Mouse (Mus musculus) stomach, embryonic 16.5 days (tissue): Measurements from ENCODE around the gene Gm10643. TPM values are rescaled to one million over a fixed set of nuclear protein-coding genes. Genes with fewer than 3 reads are reported as not detected.

Experiments
- ATAC-seq: fragments of 200-750 bp; cut with Nextera tagmentation; 2 replicates; pipeline ENCODE4 v1.8.0; 2017; ENCODE audit warnings: moderate number of reproducible peaks, moderate TSS enrichment; ENCODE audit not compliant: insufficient read depth, low FRiP score
- H3K27ac ChIP-seq: fragments of 300-500 bp; sonication (generic); 2 replicates; pipeline ENCODE4 v1.5.1; 2014; ENCODE audit warnings: low read length
- H3K27me3 ChIP-seq: fragments of 300-500 bp; sonication (generic); 2 replicates; pipeline ENCODE4 v1.6.1; 2014; ENCODE audit warnings: low read length, control low read depth, mixed read lengths; ENCODE audit not compliant: control insufficient read depth, insufficient read depth
- H3K36me3 ChIP-seq: fragments of 300-500 bp; sonication (generic); 2 replicates; pipeline ENCODE4 v1.6.1; 2014; ENCODE audit warnings: low read length; ENCODE audit not compliant: control insufficient read depth, insufficient read depth
- H3K4me1 ChIP-seq: fragments of 300-500 bp; sonication (generic); 2 replicates; pipeline ENCODE4 v1.6.1; 2014; ENCODE audit warnings: low read length, control low read depth, mixed read lengths; ENCODE audit not compliant: control insufficient read depth, insufficient read depth
- H3K4me2 ChIP-seq: fragments of 300-500 bp; sonication (generic); 2 replicates; pipeline ENCODE4 v1.6.1; 2014; ENCODE audit warnings: low read depth, low read length, mixed read lengths
- H3K4me3 ChIP-seq: fragments of 300-500 bp; sonication (generic); replicated peaks from 2 replicates; pipeline ENCODE4 v1.5.1; 2014; ENCODE audit warnings: mild to moderate bottlenecking, low read length
- H3K9ac ChIP-seq: fragments of 300-500 bp; sonication (generic); 2 replicates; pipeline ENCODE4 v1.6.1; 2014; ENCODE audit warnings: low read length
- H3K9me3 ChIP-seq: fragments of 300-500 bp; sonication (generic); replicated peaks from 2 replicates; pipeline ENCODE4 v1.6.1; 2016; ENCODE audit warnings: low read length, control low read depth; ENCODE audit not compliant: control insufficient read depth
- WGBS: fragments of 180-500 bp; shearing (Covaris S2); extraction: QIAGEN DNeasy Blood & Tissue Kit; methylation state at CpG from one replicate; pipeline ENCODE4 v1.1.7; 2014; 5-methylcytosine and 5-hydroxymethylcytosine counted together
- polyA plus RNA-seq: library from polyadenylated mRNA; unstranded; fragments of >200 nt; fragmentation: Nextera tagmentation; extraction: Ambion mirVana; gene quantifications from 2 replicates; pipeline ENCODE4 v1.2.1, GENCODE M21; 2015

Gene Gm10643
- polyA plus RNA-seq, 1 experiment from 2014 or later, result 1.4 TPM

GRCm38 (mm10) chr8:84076412-84076811 lies 11.5 kb upstream of the Gm10643 start:
- Histone ChIP-seq H3K9me3 (no peaks in the 10 kb centered on the region), H3K4me1 (no peaks in the 10 kb centered on the region), H3K4me3 (no peak overlapping the region), H3K36me3 (peaks cover 10% of the 10 kb centered on the region; the same call in 1 of the 2 replicates), H3K27me3 (no peaks in the 10 kb centered on the region), H3K9ac (no peak overlapping the region), H3K27ac (no peak overlapping the region), H3K4me2 (no peak overlapping the region)
- no peak for ATAC-seq
- WGBS, result 81% methylated on average over 1 of the region's 1 CpGs

DNA sequence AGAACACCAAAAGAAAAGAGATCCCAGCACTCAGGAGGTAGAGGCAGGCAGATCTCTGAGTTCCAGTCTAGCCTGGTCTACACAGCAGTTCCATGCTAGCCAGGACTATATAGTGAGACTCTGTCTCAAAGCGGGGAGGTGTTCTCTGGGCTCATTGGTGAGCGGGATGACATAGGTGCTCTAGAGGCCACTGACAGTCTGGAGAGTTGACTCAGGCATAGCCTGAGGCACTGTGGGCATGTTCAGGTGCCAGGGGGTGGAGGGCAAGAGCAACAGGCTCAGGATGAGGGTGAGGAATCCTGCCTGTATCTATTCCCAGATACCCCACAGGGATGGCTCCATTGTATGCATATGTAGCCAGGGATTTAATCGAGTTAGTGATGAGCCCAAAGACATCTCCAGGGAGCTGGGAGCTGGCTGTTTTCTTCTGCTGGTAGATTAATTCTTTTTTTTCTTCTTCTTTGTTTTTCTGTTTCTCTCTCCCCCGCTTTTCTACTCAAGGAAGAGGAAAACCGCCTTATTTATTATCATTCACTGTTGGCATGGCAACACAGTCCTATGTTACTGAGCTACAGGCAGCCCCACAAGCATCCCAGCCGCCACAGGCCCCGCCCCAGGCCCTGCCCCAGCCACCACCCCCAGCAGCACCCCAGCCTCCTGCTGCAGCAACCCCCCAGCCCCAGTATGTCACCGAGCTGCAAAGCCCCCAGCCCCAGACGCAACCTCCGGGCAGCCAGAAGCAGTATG lies 8.5 kb upstream of the Gm10643 start:
- Histone ChIP-seq H3K9me3 (no peaks in the 10 kb centered on the region), H3K4me2 (no peak overlapping the region), H3K4me3 (no peak overlapping the region), H3K27me3 (no peaks in the 10 kb centered on the region), H3K9ac (no peak overlapping the region), H3K36me3 (no peaks in the 10 kb centered on the region), H3K4me1 (peaks cover 27% of the 10 kb centered on the region), H3K27ac (no peak overlapping the region)
- 57% methylated on average over 9 of the region's 10 CpGs for WGBS
- no peak for ATAC-seq

DNA sequence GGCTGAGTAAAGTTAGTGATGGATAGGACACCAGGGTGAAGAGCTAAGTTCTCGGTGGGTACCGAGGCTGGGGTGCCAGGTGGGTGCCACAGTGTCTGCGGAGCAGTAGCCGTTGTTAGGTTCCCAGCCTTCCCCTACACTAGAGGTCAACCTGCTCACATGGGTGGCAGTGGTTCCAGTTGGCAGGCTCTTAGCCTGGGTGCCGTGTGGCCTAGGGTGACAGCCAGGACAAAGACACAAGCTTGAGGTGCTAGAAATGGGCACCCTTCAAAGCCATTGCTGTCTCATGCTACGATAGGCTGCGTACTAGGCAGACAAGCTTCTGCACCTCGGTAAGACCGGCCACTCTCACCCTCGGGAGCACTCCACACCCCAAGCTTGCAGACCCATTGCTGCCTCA lies 7.4 kb upstream of the Gm10643 start:
- no peak overlapping the region for H3K4me2 ChIP-seq
- H3K9ac ChIP-seq, result no peak overlapping the region
- H3K27ac ChIP-seq, result no peak overlapping the region
- WGBS, result 89% methylated on average over 10 of the region's 10 CpGs
- H3K4me3 ChIP-seq, result no peak overlapping the region
- peaks cover 38% of the 10 kb centered on the region for H3K4me1 ChIP-seq
- no peak for ATAC-seq
- H3K27me3 ChIP-seq, result no peaks in the 10 kb centered on the region
- no peaks in the 10 kb centered on the region for H3K9me3 ChIP-seq
- no peaks in the 10 kb centered on the region for H3K36me3 ChIP-seq

DNA sequence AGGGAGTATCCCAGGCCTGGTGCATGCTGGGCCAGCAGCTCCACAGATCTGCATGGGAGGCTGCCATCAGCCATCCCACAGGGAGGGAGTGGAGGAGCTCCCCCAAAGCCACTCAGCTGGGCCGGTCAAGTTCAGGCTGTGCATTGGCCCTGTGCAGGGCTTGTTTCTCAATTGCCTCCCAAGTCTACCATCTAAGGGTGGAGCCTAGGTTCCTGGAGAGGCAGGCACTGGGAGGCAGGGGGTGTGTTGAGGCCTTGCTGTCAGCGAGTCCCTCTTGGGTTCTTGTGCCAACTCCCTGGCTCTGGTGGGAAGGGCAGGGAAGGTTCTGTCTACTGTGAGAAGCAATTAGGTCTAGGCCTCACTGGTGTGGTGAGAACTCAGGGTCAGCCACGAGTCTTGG lies 7.0 kb upstream of the Gm10643 start:
- Histone ChIP-seq H3K9ac (no peak overlapping the region), H3K4me3 (no peak overlapping the region), H3K4me1 (peaks cover 38% of the 10 kb centered on the region), H3K27ac (no peak overlapping the region), H3K4me2 (no peak overlapping the region), H3K27me3 (no peaks in the 10 kb centered on the region), H3K9me3 (no peaks in the 10 kb centered on the region), H3K36me3 (no peaks in the 10 kb centered on the region)
- 62% methylated on average over 3 of the region's 3 CpGs for WGBS
- no peak for ATAC-seq

GRCm38 (mm10) chr8:84070667-84071066 lies 5.7 kb upstream of the Gm10643 start:
- Histone ChIP-seq H3K27me3 (no peaks in the 10 kb centered on the region), H3K4me1 (peaks cover 38% of the 10 kb centered on the region), H3K27ac (no peak overlapping the region), H3K4me2 (no peak overlapping the region), H3K9ac (no peak overlapping the region; the same call in 1 of the 2 replicates), H3K36me3 (no peaks in the 10 kb centered on the region), H3K4me3 (no peak overlapping the region), H3K9me3 (no peaks in the 10 kb centered on the region)
- no peak for ATAC-seq
- 80% methylated on average over 2 of the region's 2 CpGs for WGBS

- no peak overlapping the region for H3K4me2 ChIP-seq
- no peak overlapping the region for H3K4me3 ChIP-seq
- no peaks in the 10 kb centered on the region for H3K9me3 ChIP-seq
- H3K36me3 ChIP-seq, result no peaks in the 10 kb centered on the region
- 79% methylated on average over 5 of the region's 5 CpGs for WGBS
- H3K9ac ChIP-seq, result no peak overlapping the region; the same call in 1 of the 2 replicates
- no peak for ATAC-seq
- peaks cover 38% of the 10 kb centered on the region for H3K4me1 ChIP-seq
- H3K27ac ChIP-seq, result no peak overlapping the region
- no peaks in the 10 kb centered on the region for H3K27me3 ChIP-seq
Observed at GRCm38 (mm10) chr8:84070241-84070640, 5.3 kb upstream of the Gm10643 start.

GRCm38 (mm10) chr8:84069750-84070149 lies 4.8 kb upstream of the Gm10643 start:
- Histone ChIP-seq H3K9me3 (no peaks in the 10 kb centered on the region), H3K9ac (peak overlapping the region; percentile 23; the same call in 1 of the 2 replicates), H3K27me3 (no peaks in the 10 kb centered on the region), H3K36me3 (no peaks in the 10 kb centered on the region), H3K4me1 (peaks cover 38% of the 10 kb centered on the region), H3K27ac (no peak overlapping the region), H3K4me2 (no peak overlapping the region), H3K4me3 (no peak overlapping the region)
- 58% methylated on average over 2 of the region's 2 CpGs for WGBS
- no peak for ATAC-seq

DNA sequence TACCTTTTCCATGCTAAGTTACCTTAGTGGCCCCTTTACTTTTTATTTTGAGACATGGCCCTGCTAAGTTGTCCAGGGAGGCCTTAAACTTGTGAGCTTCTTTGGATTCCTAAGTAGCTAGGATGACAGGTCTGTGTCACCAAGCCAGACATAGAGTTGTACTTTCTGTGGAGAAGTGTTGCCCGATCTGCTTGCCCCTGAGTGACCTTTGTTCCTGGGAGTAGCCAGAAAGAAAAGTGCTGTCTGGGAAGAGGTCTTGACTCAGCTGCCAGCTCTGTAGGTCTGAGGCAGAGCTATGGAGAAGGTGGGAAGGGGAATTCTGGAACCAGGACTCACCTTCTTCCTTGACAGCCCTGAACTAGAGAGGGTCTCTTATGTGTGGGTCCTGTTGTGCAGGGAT lies 4.2 kb upstream of the Gm10643 start:
- Histone ChIP-seq H3K27me3 (no peaks in the 10 kb centered on the region), H3K9ac (peak overlapping the region; percentile 2; the same call in 1 of the 2 replicates), H3K27ac (no peak overlapping the region), H3K36me3 (no peaks in the 10 kb centered on the region), H3K4me1 (peaks cover 38% of the 10 kb centered on the region), H3K4me3 (no peak overlapping the region), H3K9me3 (no peaks in the 10 kb centered on the region), H3K4me2 (no peak overlapping the region)
- WGBS, result 29% methylated on average over 1 of the region's 1 CpGs
- no peak for ATAC-seq

DNA sequence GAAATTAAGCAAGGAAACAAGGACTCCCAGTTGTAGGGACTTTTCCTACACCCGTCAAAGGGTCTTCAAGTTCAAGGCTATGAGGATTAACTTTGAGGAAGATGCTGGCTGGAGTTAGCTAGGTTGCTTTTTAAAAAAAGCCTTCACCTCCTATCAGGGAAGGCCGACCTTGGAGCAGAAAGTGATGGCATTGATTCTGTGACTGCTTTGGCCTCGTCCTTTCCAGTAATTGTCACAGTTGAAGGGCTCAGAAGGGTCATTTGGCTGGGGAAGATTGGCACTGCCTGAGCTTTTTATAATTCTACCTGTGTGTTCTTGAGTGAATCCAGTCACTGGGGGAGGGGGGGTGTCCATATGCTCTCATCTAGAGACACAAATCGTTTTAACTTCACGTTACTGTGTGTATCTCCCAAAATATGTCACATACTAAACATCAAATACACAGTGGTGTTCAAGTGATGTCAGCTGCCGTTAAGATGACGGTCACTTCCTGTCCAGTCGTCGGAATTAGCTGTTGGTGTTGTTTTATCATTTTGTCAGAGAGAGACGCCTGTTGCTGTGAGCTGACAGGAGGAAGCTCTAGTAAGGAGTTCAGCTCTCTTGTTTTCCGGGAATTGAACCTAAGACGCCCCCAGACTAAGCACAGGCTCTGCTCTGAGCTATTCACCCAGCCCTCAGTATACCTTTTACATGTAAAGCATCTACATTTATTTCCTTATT lies 3.5 kb upstream of the Gm10643 start:
- Histone ChIP-seq H3K4me3 (no peak overlapping the region), H3K36me3 (no peaks in the 10 kb centered on the region), H3K4me2 (no peak overlapping the region), H3K27ac (no peak overlapping the region), H3K9me3 (no peaks in the 10 kb centered on the region), H3K9ac (no peak overlapping the region), H3K4me1 (peaks cover 38% of the 10 kb centered on the region), H3K27me3 (no peaks in the 10 kb centered on the region)
- ATAC-seq, result no peak
- 52% methylated on average over 12 of the region's 12 CpGs for WGBS
